In the genomic region with DNA sequence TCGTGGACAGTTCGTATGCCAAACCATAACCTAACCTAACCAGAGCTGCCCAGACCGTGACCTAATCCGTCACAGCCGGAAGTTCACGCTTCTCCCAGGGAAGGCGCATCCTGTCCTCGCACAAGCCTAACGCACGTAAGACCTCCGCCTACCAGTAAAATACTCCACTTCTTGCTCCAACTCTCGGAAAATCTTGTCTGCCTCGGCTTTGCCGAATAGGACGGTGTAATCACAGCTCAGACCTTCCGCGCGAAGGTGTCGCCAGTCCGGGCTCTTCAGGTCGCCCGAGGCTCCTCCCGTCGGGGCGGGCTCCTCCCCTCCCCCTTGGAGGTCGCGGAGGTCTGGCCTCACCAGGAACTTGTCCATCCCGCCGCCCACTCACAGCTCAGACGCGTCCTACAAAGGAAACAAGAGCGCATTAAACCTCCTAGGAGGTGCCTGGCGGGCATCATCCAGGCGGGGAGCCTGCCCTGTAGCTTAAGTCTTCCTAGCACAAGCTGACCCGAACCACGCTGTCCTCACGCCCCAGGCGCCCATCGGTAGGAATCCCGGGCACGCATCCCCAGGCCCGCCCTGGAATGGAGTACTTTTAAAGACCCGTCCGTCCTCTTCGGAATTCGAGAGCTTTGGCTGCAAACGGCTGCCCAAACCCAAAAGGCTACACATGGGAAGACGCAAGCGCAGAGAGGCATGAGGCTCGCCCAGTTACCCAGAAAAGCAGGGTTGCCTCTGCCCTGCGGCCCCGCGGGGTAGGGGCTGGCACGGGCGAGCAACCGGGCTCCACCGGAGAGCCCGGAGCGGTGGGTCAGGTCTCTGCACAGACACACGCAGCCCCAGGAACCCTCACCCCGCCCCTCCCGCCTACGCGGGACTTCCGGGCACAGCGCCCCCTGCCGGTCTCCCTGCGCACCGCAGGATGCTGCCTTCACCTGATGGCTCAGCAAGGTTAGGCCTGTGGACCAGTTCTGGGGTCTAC, we compare ENCODE assay signal across 8 mouse cellular contexts. TPM values are rescaled to one million over a fixed set of nuclear protein-coding genes. Genes with fewer than 3 reads are reported as not detected.
DNase-seq lines count a peak whose midpoint lies in the region; ATAC-seq lines count a peak whose summit lies in the region.

A gene (minus strand): TSS at position 845 of the 976 bp plus-strand sequence.

- peak; percentile 49 for ATAC-seq in megakaryocyte-erythroid progenitor cell, adult 5-6 weeks (replicated peaks; ENCODE audit: low FRiP score, low TSS enrichment, poor library complexity, severe bottlenecking)

- peak; percentile 84 to 95 for DNase-seq in adrenal gland, adult (ENCODE audit: inconsistent age in 2 of 2, low spot score in 1 of 2)
- peak; percentile 90 for DNase-seq in embryo, embryonic 10.5 days (ENCODE audit: low spot score)
- peak; percentile 80 for DNase-seq in gastrocnemius, postnatal 14 days
- DNase-seq in induced T-regulatory cell, adult 2 months (ENCODE audit: low read depth): peak; percentile 92
- DNase-seq in left cerebral cortex, postnatal 14 days (ENCODE audit: low spot score in 2 of 2): peak; percentile 57 to 73
- DNase-seq in right cerebral cortex, postnatal 25 days: peak; percentile 78
- DNase-seq in yolk sac, embryonic 10.5 days (ENCODE audit: low spot score): peak; percentile 90

- intact Hi-C loops in gastrocnemius, postnatal 14 days (cut with DNase I; ENCODE audit: low total_unique reads): loop anchor here (5.0 kb wide), 1 partner anchor 80 kb away; no protein-coding TSS in a partner anchor
- intact Hi-C loops in left cerebral cortex, postnatal 14 days (cut with DNase I): no loop called here

RNA-seq across cellular contexts. Expression of the gene that starts here (rescaled TPM):
- 1 to 10 TPM; 1.1 to 1.5 TPM for total RNA-seq in gastrocnemius, postnatal 14 days (2021)
- total RNA-seq in left cerebral cortex, postnatal 14 days (2021): 1 to 10 TPM; 5.5 to 5.8 TPM
- total RNA-seq in megakaryocyte-erythroid progenitor cell, adult 5-6 weeks (2014; fragmentation: Nextera tagmentation): 11.5 and 13.4 TPM in 2 replicates
- total RNA-seq in megakaryocyte-erythroid progenitor cell, adult 5-6 weeks (2017): 2.1 and 9.6 TPM in 2 replicates

Comparison
In these comparisons a context has a peak if more than half of its experiments do, and no peak if none do; other contexts are left out.
1. Peak in every context shown above with its lines: DNase-seq and ATAC-seq.